Mouse (Mus musculus) liver, embryonic 14.5 days (tissue): ENCODE measurements around the gene Gm6034. TPM values are rescaled to one million over a fixed set of nuclear protein-coding genes. Genes with fewer than 3 reads are reported as not detected.
A peak's percentile ranks its signal among the peaks of the same experiment; 100 is the strongest.
"Not testable (repeated sequence)": the region's sequence is repeated elsewhere in the genome, so short reads cannot be mapped to it uniquely, and the experiment has no call there.

Experiments used
- ATAC-seq: fragments of 200-750 bp; cut with Nextera tagmentation; 2 replicates; pipeline ENCODE4 v1.8.0; 2017; ENCODE audit warnings: moderate number of reproducible peaks, mild to moderate bottlenecking, moderate library complexity; ENCODE audit not compliant: insufficient read depth
- DNase-seq, 3 experiments: peaks; one replicate each; pipeline ENCODE4 v3.0.0-alpha.2; 2012 to 2013; ENCODE audit warnings: low read depth in 3 of 3, low spot score in 3 of 3
- H3K27ac ChIP-seq: fragments of 300-500 bp; sonication (generic); 2 replicates; pipeline ENCODE4 v1.5.1; 2014; ENCODE audit warnings: moderate library complexity, mild to moderate bottlenecking, control low read depth, inconsistent platforms
- H3K27me3 ChIP-seq: fragments of 300-500 bp; sonication (generic); 2 replicates; pipeline ENCODE4 v1.6.1; 2014; ENCODE audit warnings: mild to moderate bottlenecking, low read length, moderate library complexity; ENCODE audit not compliant: control insufficient read depth, insufficient read depth
- H3K36me3 ChIP-seq: fragments of 300-500 bp; sonication (generic); replicated peaks from 2 replicates; pipeline ENCODE4 v1.6.1; 2014; ENCODE audit warnings: low read depth; ENCODE audit not compliant: control insufficient read depth, insufficient read depth
- H3K4me1 ChIP-seq, 2 experiments: fragments of 200-500 bp in 1 of 2; fragments of 300-500 bp in 1 of 2; sonication (generic) in 1 of 2; replicated peaks; 2 replicates each; pipeline ENCODE4 v1.6.1; 2012 to 2014; ENCODE audit warnings: antibody characterized with exemption in 1 of 2, inconsistent platforms in 1 of 2, low read length in 1 of 2; ENCODE audit not compliant: control insufficient read depth in 2 of 2, insufficient read depth in 2 of 2
- H3K4me2 ChIP-seq: fragments of 300-500 bp; sonication (generic); 2 replicates; pipeline ENCODE4 v1.6.1; 2014; ENCODE audit warnings: low read depth, mild to moderate bottlenecking, control low read depth, moderate library complexity
- H3K4me3 ChIP-seq, 2 experiments: fragments of 200-500 bp in 1 of 2; fragments of 300-500 bp in 1 of 2; sonication (generic) in 1 of 2; 2 replicates each; pipeline ENCODE4 v1.5.1; 2012 to 2014; ENCODE audit warnings: low read depth in 2 of 2, low read length in 2 of 2, mild to moderate bottlenecking in 2 of 2, control low read depth in 1 of 2, inconsistent platforms in 1 of 2, moderate library complexity in 1 of 2; ENCODE audit not compliant: insufficient read depth in 1 of 2
- H3K9ac ChIP-seq: fragments of 300-500 bp; sonication (generic); replicated peaks from 2 replicates; pipeline ENCODE4 v1.6.1; 2014; ENCODE audit warnings: mild to moderate bottlenecking, control low read depth, moderate library complexity
- H3K9me3 ChIP-seq: fragments of 300-500 bp; sonication (generic); 2 replicates; pipeline ENCODE4 v1.6.1; 2016; ENCODE audit warnings: low read length, mixed read lengths; ENCODE audit not compliant: control insufficient read depth
- CTCF ChIP-seq: IDR thresholded peaks from 2 replicates; pipeline ENCODE4 v1.5.1; 2016; ENCODE audit warnings: antibody characterized with exemption, low read depth, control low read depth
- EP300 ChIP-seq: IDR thresholded peaks from 2 replicates; pipeline ENCODE4 v1.6.1; 2016; ENCODE audit warnings: antibody characterized with exemption, low read depth
- WGBS: fragments of 180-500 bp; shearing (Covaris S2); extraction: QIAGEN DNeasy Blood & Tissue Kit; methylation state at CpG from one replicate; pipeline ENCODE4 v1.1.7; 2014; ENCODE audit not compliant: insufficient replicate concordance; 5-methylcytosine and 5-hydroxymethylcytosine counted together
- polyA plus RNA-seq, 2 experiments: library from polyadenylated mRNA; depleted of rRNA in 1 of 2; stranded (reverse) in 1 of 2; unstranded in 1 of 2; fragments of >200 nt; fragmentation: Nextera tagmentation in 1 of 2; extraction: Ambion mirVana in 1 of 2; gene quantifications; 2 replicates each; pipeline versions ENCODE4 v1.2.1 to v1.2.3; 2012 to 2014

Gene Gm6034
- polyA plus RNA-seq (2012; rRNA removed): not detected in 2 replicates
- not detected in 2 replicates for polyA plus RNA-seq (2014; fragmentation: Nextera tagmentation; extraction: Ambion mirVana)

DNA sequence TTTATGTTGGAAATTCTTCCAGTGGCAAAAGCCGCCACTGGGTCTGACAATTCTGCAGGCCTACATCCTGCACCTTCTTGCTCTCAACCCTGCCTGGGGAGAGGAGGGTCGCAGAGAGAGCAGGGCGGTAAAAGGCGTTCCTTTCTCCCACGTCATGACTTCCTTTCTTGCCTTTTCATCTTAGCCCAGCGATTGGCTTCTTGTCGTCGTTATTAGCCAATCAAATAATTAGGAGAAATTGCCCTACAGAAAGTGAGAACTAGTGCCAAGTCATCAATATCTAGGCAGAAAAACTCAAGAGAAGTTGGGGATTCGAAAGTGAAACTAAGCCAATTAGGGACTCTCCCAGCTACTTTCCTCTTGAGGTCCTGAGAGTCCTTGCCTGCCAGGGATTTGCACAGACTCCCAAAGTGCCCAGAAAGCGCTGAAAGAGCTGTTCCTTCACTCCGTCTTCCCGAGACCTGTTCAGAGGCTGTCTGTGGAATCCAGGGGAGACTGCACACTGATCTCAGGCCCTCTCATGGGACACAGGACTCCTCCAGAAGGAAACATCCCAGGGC, at the start of gene Gm6034, which contains the start of gene H2-T22:
Gene Gm6034, plus strand, starts transcription at position 352 of the 560 bp plus-strand sequence.
Gene H2-T22, minus strand, starts transcription at position 138 of the 560 bp plus-strand sequence.
- Histone ChIP-seq H3K9ac (peak within 1 kb of the TSS; percentile 58), H3K4me3 (peak within 1 kb of the TSS; percentile 56 to 86), H3K4me2 (peak within 1 kb of the TSS; percentile 74), H3K27ac (peak within 1 kb of the TSS; percentile 18; the same call in 1 of the 2 replicates)
- ATAC-seq (peak; percentile 90), DNase-seq (peak; percentile 85 to 91 (median 89))
- H3K9me3 ChIP-seq, H3K4me1 ChIP-seq, H3K36me3 ChIP-seq, H3K27me3 ChIP-seq: not testable (repeated sequence)
- 1% methylated on average over 12 of the region's 12 CpGs for WGBS

GRCm38 (mm10) chr17:35993675-35994074, 49.1 kb upstream of the Gm6034 start:
- H3K27me3 ChIP-seq: no peaks in the 10 kb centered on the region
- peaks cover 14 to 20% of the 10 kb centered on the region in 2 experiments for H3K4me1 ChIP-seq
- DNase-seq (peak; percentile 60 to 73 (median 62)), ATAC-seq (peak; percentile 59)
- no peak overlapping the region for H3K9ac ChIP-seq
- no peak for TF ChIP-seq EP300
- peak; percentile 100 for TF ChIP-seq CTCF
- H3K4me2 ChIP-seq: peak overlapping the region; percentile 80
- H3K36me3 ChIP-seq: no peaks in the 10 kb centered on the region
- H3K27ac ChIP-seq: no peak overlapping the region; the same call in 1 of the 2 replicates
- H3K4me3 ChIP-seq: peak overlapping the region; percentile 11 to 75; a peak in 3 of 4 replicates
- no peaks in the 10 kb centered on the region for H3K9me3 ChIP-seq
- 3% methylated on average over 17 of the region's 17 CpGs for WGBS

DNA sequence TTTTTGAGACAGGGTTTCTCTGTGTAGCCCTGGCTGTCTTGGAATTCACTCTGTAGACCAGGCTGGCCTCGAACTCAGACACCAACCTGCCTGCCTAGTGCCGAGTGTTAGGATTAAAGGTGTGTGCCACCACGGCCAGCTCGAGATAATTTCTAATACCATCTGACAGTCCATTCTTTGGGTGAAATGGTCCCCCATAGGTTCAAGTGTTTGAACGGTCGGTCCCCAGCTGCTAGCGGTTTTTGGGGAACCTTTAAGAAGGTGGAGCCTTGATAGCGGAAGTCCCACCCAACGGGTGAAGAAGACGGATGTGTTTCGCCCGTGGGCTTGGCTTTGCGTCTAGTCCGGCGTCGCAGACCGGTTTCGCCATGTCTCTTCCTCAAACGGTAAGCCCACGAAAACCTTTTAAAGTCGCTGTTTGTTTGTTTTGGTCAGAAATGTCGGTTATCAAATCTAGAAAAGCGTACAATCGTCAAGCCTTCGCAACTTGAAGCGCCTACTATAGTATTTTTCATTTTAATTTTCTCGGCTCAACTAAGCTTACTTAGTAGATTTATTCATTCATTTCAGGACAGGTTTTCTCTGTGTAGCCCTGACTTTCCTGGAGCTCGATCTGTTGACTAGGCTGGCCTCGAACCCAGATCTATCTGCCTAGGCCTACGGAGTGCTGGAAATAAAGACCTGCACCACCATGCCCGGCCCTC, 48.4 kb upstream of the Gm6034 start:
- Histone ChIP-seq H3K9me3 (no peaks in the 10 kb centered on the region), H3K4me2 (peak overlapping the region; percentile 80), H3K36me3 (no peaks in the 10 kb centered on the region), H3K9ac (peak overlapping the region; percentile 78), H3K27me3 (no peaks in the 10 kb centered on the region), H3K4me1 (peaks cover 16 to 25% of the 10 kb centered on the region in 2 experiments), H3K27ac (peak overlapping the region; percentile 69), H3K4me3 (peak overlapping the region; percentile 75 to 82)
- ATAC-seq: peak; percentile 68
- TF ChIP-seq CTCF (no peak), EP300 (no peak)
- 2% methylated on average over 31 of the region's 31 CpGs for WGBS
- DNase-seq: peak; percentile 80 to 84 (median 83)

DNA sequence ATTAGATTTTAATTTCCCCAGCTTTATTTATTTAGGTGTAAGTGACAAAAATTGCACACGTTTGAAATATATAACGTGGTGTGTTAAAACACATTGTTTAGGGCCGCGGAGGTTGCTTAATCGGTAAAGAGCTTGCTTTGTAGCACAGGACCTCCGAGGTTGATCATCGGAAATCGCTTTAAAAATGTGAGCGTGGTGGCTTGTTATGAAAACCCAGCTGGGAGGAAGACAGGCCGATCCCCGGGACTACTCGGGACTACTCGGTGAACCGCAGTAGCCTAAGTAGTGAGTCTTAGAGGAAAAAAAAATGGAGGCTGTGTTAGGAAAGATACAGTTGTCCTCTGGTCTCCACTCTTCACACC, 47.9 kb upstream of the Gm6034 start:
- Histone ChIP-seq H3K9me3 (no peaks in the 10 kb centered on the region), H3K27me3 (no peaks in the 10 kb centered on the region), H3K27ac (peak overlapping the region; percentile 69), H3K4me3 (peak overlapping the region; percentile 75 to 82), H3K4me2 (peak overlapping the region; percentile 80), H3K36me3 (no peaks in the 10 kb centered on the region), H3K4me1 (peaks cover 18 to 27% of the 10 kb centered on the region in 2 experiments), H3K9ac (peak overlapping the region; percentile 78)
- ATAC-seq (no peak), DNase-seq (no peak)
- WGBS: 3% methylated on average over 14 of the region's 14 CpGs
- TF ChIP-seq EP300 (no peak), CTCF (no peak)

GRCm38 (mm10) chr17:35996949-35997348, 45.8 kb upstream of the Gm6034 start:
- H3K9ac ChIP-seq: no peak overlapping the region
- peaks cover 32 to 45% of the 10 kb centered on the region in 2 experiments for H3K4me1 ChIP-seq
- peak overlapping the region; percentile 33; the same call in 1 of the 2 replicates for H3K27ac ChIP-seq
- H3K36me3 ChIP-seq: no peaks in the 10 kb centered on the region
- H3K4me3 ChIP-seq: peak overlapping the region in 1 of 2 experiments; percentile 0; a peak in 1 of 4 replicates
- H3K27me3 ChIP-seq: no peaks in the 10 kb centered on the region
- ATAC-seq (peak; percentile 38), DNase-seq (peak; percentile 95 to 96 (median 96))
- peak overlapping the region; percentile 68 for H3K4me2 ChIP-seq
- WGBS: 2% methylated on average over 11 of the region's 11 CpGs
- no peaks in the 10 kb centered on the region; the same call in 1 of the 2 replicates for H3K9me3 ChIP-seq
- no peak; the same call in 1 of the 2 replicates for TF ChIP-seq EP300
- TF ChIP-seq CTCF: peak; percentile 100
